Mouse (Mus musculus) liver, adult 2 months (tissue): ENCODE measurements at regions not wholly inside any gene's neighbourhood (a gene's known extent, or its start where the extent isn't known, plus 50 kb on each side); places are given as distances from the start of the nearest gene placed in this dataset.

Experiments
- CTCF ChIP-seq: fragments of 200-500 bp; IDR thresholded peaks from 2 replicates; pipeline ENCODE4 v1.5.1; 2011; ENCODE audit warnings: low read depth, low read length, control low read depth
- POLR2A ChIP-seq: fragments of 200-500 bp; IDR thresholded peaks from 2 replicates; pipeline ENCODE4 v1.6.1; 2011; ENCODE audit warnings: low read length, control low read depth; ENCODE audit not compliant: insufficient read depth; ENCODE audit errors: extremely low read depth

- TF ChIP-seq CTCF (no peak), POLR2A (no peak)
Measured at GRCm38 (mm10) chr5:133844483-133844882, 255.0 kb upstream of the Castor2 start.
